Mouse (Mus musculus) effector memory CD4-positive, alpha-beta T cell, adult 5 months (primary cell): ENCODE data around the gene Slc26a8. TPM values are rescaled to one million over a fixed set of nuclear protein-coding genes. Genes with fewer than 3 reads are reported as not detected.

Experiments
- polyA plus RNA-seq: library from polyadenylated mRNA; unstranded; fragments of 100-300 nt; shearing (Covaris generic); gene quantifications from one replicate; pipeline ENCODE4 v1.2.1, GENCODE M21; 2017

Slc26a8 gene
- polyA plus RNA-seq = not detected

GRCm38 (mm10) chr17:28689586-28690283 lies at the start of gene Slc26a8:
Slc26a8 (minus strand) TSS chr17:28690233.

DNA sequence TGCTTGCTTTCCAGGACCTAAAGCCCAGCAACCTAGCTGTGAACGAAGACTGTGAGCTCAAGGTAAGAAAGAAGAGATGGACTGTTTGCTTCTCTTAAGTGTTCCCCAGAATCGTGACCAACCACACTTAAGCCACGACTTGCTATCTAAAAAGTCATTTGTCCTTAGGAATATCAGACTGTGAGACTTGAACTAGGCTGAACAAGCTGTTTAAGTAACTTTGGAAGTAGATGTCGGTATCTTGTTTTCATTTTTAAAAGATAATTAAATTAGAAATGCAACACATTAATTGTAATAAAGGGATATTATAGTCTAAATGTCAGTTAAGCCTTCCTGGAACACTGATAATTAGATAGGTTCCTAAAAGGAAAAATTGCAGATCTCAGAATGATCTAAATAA lies 35.8 kb upstream of the Slc26a8 start, which contains the start of gene AC170998.1:
TSS of gene AC170998.1 (plus strand) at position 301 of the 400 bp plus-strand sequence.

GRCm38 (mm10) chr17:28690776-28691686 lies 998 bp upstream of the Slc26a8 start, which contains the start of gene Mapk14:
Mapk14 (plus strand) TSS chr17:28691329.

GRCm38 (mm10) chr17:28622300-28622759 lies 67.7 kb downstream of the Slc26a8 start, which contains the start of gene Srpk1:
Srpk1 (minus strand) TSS chr17:28622709.

Other genes with a start within 250 kb of the Slc26a8 start
- 84.8 TPM for gene Fkbp5, start 172.7 kb downstream of the Slc26a8 start, polyA plus RNA-seq
- gene Armc12, start 159.4 kb downstream of the Slc26a8 start, polyA plus RNA-seq = not detected
- gene Clpsl2, start 140.8 kb downstream of the Slc26a8 start, polyA plus RNA-seq = not detected
- gene Clps, start 129.5 kb downstream of the Slc26a8 start, polyA plus RNA-seq = not detected
- gene Lhfpl5, start 114.6 kb downstream of the Slc26a8 start, polyA plus RNA-seq = 0.26 TPM
- 255 TPM for gene Srpk1, start 67.5 kb downstream of the Slc26a8 start, polyA plus RNA-seq
- gene Mapk14, start 1.1 kb upstream of the Slc26a8 start, polyA plus RNA-seq = 123 TPM
- gene AC170998.1, start 35.9 kb upstream of the Slc26a8 start, polyA plus RNA-seq = 7.7 TPM
- not detected for gene Mapk13, start 79.1 kb upstream of the Slc26a8 start, polyA plus RNA-seq
- 14.8 TPM for gene Brpf3, start 110.9 kb upstream of the Slc26a8 start, polyA plus RNA-seq
- gene Pnpla1, start 168.2 kb upstream of the Slc26a8 start, polyA plus RNA-seq = not detected
- gene 4930539E08Rik, start 225.1 kb upstream of the Slc26a8 start, polyA plus RNA-seq = 0.19 TPM